Mouse (Mus musculus) lung, postnatal 0 days (tissue): ENCODE measurements around the gene Cmbl. TPM values are rescaled to one million over a fixed set of nuclear protein-coding genes. Genes with fewer than 3 reads are reported as not detected.

Experiments used
- ATAC-seq: fragments of 200-750 bp; cut with Nextera tagmentation; 2 replicates; pipeline ENCODE4 v1.8.0; 2017; ENCODE audit warnings: moderate library complexity
- DNase-seq: peaks from one replicate; pipeline ENCODE4 v3.0.0-alpha.2; 2016; ENCODE audit warnings: low spot score
- H3K27ac ChIP-seq: fragments of 300-500 bp; sonication (generic); 2 replicates; pipeline ENCODE4 v1.5.1; 2014; ENCODE audit warnings: antibody characterized with exemption, mild to moderate bottlenecking, low read length, mixed read lengths
- H3K27me3 ChIP-seq: fragments of 300-500 bp; sonication (generic); replicated peaks from 2 replicates; pipeline ENCODE4 v1.6.1; 2014; ENCODE audit warnings: low read length, mixed read lengths; ENCODE audit not compliant: insufficient read depth
- H3K36me3 ChIP-seq: fragments of 300-500 bp; sonication (generic); 2 replicates; pipeline ENCODE4 v1.6.1; 2014; ENCODE audit warnings: low read length, mixed read lengths; ENCODE audit not compliant: insufficient read depth
- H3K4me1 ChIP-seq: fragments of 300-500 bp; sonication (generic); 2 replicates; pipeline ENCODE4 v1.6.1; 2014; ENCODE audit warnings: antibody characterized with exemption, low read depth, low read length, mixed read lengths; ENCODE audit not compliant: insufficient read depth
- H3K4me2 ChIP-seq: fragments of 300-500 bp; sonication (generic); replicated peaks from 2 replicates; pipeline ENCODE4 v1.6.1; 2014; ENCODE audit warnings: low read depth, mild to moderate bottlenecking, low read length, moderate library complexity, mixed read lengths
- H3K4me3 ChIP-seq: fragments of 300-500 bp; sonication (generic); 2 replicates; pipeline ENCODE4 v1.5.1; 2014; ENCODE audit warnings: low read depth, low read length
- H3K9ac ChIP-seq: fragments of 300-500 bp; sonication (generic); replicated peaks from 2 replicates; pipeline ENCODE4 v1.6.1; 2014; ENCODE audit warnings: low read depth, mild to moderate bottlenecking
- H3K9me3 ChIP-seq: fragments of 300-500 bp; sonication (generic); 2 replicates; pipeline ENCODE4 v1.6.1; 2016; ENCODE audit warnings: low read length, mixed read lengths
- CTCF ChIP-seq: IDR thresholded peaks from 2 replicates; pipeline ENCODE4 v1.5.1; 2016; ENCODE audit warnings: antibody characterized with exemption, mild to moderate bottlenecking
- EP300 ChIP-seq: IDR thresholded peaks from 2 replicates; pipeline ENCODE4 v1.6.1; 2016; ENCODE audit warnings: antibody characterized with exemption, mild to moderate bottlenecking, control low read depth
- WGBS: fragments of 180-500 bp; shearing (Covaris S2); extraction: QIAGEN DNeasy Blood & Tissue Kit; methylation state at CpG from one replicate; pipeline ENCODE4 v1.1.7; 2014; 5-methylcytosine and 5-hydroxymethylcytosine counted together
- polyA plus RNA-seq: library from polyadenylated mRNA; unstranded; fragments of >200 nt; fragmentation: Nextera tagmentation; extraction: Ambion mirVana; gene quantifications from 2 replicates; pipeline ENCODE4 v1.2.1, GENCODE M21; 2015

The Cmbl gene
- polyA plus RNA-seq: 12.2 and 13.5 TPM in 2 replicates

DNA sequence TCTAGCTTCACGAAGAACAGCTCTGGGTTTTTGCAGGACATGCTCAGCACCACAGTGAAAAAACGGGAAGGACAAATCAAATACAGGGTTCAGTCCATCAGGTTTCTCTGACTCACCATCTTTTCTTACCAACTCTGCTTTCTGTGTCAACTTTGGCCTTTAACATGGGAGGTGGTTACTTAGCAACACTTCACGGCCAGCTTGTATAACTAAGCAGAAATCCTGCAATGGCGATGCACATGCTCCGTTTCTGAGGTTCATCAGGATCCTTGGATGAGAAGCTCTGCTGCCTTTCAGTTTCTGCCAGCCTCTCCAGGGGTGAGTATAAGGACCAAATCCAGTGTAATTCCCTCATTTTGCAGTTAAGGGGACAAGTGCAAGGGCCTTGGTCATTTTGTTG, at the start of gene Cmbl:
Gene Cmbl, plus strand, starts transcription at position 206 of the 400 bp plus-strand sequence.
- Histone ChIP-seq H3K27ac (no peak within 1 kb of the TSS), H3K9me3 (no peaks in the 10 kb centered on the region), H3K4me3 (no peak within 1 kb of the TSS), H3K9ac (no peak within 1 kb of the TSS), H3K4me2 (no peak within 1 kb of the TSS), H3K4me1 (peaks cover 7% of the 10 kb centered on the region; the same call in 1 of the 2 replicates), H3K36me3 (no peaks in the 10 kb centered on the region), H3K27me3 (no peaks in the 10 kb centered on the region)
- TF ChIP-seq CTCF (no peak), EP300 (no peak)
- DNase-seq: peak; percentile 27
- ATAC-seq: no peak
- 45% methylated on average over 5 of the region's 5 CpGs for WGBS

- TF ChIP-seq CTCF: peak; percentile 41
- no peak for TF ChIP-seq EP300
- no peak for ATAC-seq
These were observed 48.0 kb upstream of the Cmbl start for GRCm38 (mm10) chr15:31517186-31517585.

GRCm38 (mm10) chr15:31518371-31518770, 46.8 kb upstream of the Cmbl start:
- no peak overlapping the region for H3K9ac ChIP-seq
- no peaks in the 10 kb centered on the region for H3K36me3 ChIP-seq
- no peak for DNase-seq
- WGBS: 55% methylated on average over 2 of the region's 2 CpGs
- no peak overlapping the region for H3K4me3 ChIP-seq
- ATAC-seq: no peak
- H3K4me2 ChIP-seq: no peak overlapping the region
- H3K9me3 ChIP-seq: no peaks in the 10 kb centered on the region
- TF ChIP-seq EP300 (no peak), CTCF (no peak)
- no peaks in the 10 kb centered on the region for H3K27me3 ChIP-seq
- H3K4me1 ChIP-seq: peaks cover 5% of the 10 kb centered on the region; the same call in 1 of the 2 replicates
- H3K27ac ChIP-seq: no peak overlapping the region

More at GRCm38 (mm10) chr15:31517186-31517585, 48.0 kb upstream of the Cmbl start:
- no peaks in the 10 kb centered on the region for H3K9me3 ChIP-seq
- no peaks in the 10 kb centered on the region for H3K27me3 ChIP-seq
- peaks cover 4% of the 10 kb centered on the region; the same call in 1 of the 2 replicates for H3K4me1 ChIP-seq
- no peak overlapping the region for H3K9ac ChIP-seq
- 88% methylated on average over 1 of the region's 1 CpGs for WGBS
- H3K36me3 ChIP-seq: no peaks in the 10 kb centered on the region
- H3K27ac ChIP-seq: no peak overlapping the region
- H3K4me2 ChIP-seq: no peak overlapping the region
- no peak for DNase-seq
- H3K4me3 ChIP-seq: no peak overlapping the region

DNA sequence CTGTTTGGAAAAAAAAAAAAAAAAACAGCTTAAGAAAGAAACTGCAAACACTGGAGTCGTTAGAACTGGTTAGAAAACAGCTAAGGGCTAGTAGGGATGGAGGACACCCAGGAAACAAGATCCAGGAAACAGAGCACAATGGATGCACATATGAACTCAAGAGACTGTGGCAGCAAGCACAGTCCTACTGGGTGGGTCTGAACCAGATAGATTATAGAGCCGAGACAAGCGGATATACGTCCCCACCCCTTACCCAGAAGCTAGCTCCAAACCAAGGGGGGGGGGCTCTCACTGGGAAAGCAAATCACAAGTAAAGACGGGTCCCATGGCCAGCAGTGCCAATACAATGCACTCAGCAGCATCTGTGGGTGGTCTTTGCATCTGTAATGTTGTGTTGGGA, 46.2 kb upstream of the Cmbl start:
- Histone ChIP-seq H3K27ac (no peak overlapping the region), H3K9ac (no peak overlapping the region), H3K4me3 (no peak overlapping the region), H3K4me2 (no peak overlapping the region), H3K4me1 (peaks cover 6% of the 10 kb centered on the region; the same call in 1 of the 2 replicates), H3K27me3 (no peaks in the 10 kb centered on the region), H3K9me3 (no peaks in the 10 kb centered on the region), H3K36me3 (no peaks in the 10 kb centered on the region)
- ATAC-seq (no peak), DNase-seq (no peak)
- TF ChIP-seq CTCF (no peak), EP300 (no peak)
- 66% methylated on average over 5 of the region's 5 CpGs for WGBS

GRCm38 (mm10) chr15:31526463-31526862, 38.7 kb upstream of the Cmbl start:
- H3K4me1 ChIP-seq: peaks cover 12% of the 10 kb centered on the region; the same call in 1 of the 2 replicates
- no peaks in the 10 kb centered on the region for H3K36me3 ChIP-seq
- no peak for ATAC-seq
- 82% methylated on average over 1 of the region's 1 CpGs for WGBS
- no peak overlapping the region for H3K9ac ChIP-seq
- H3K4me3 ChIP-seq: no peak overlapping the region
- no peak overlapping the region for H3K27ac ChIP-seq
- TF ChIP-seq CTCF: no peak
- TF ChIP-seq EP300: no peak
- no peaks in the 10 kb centered on the region for H3K27me3 ChIP-seq
- no peak for DNase-seq
- H3K4me2 ChIP-seq: no peak overlapping the region
- no peaks in the 10 kb centered on the region for H3K9me3 ChIP-seq

DNA sequence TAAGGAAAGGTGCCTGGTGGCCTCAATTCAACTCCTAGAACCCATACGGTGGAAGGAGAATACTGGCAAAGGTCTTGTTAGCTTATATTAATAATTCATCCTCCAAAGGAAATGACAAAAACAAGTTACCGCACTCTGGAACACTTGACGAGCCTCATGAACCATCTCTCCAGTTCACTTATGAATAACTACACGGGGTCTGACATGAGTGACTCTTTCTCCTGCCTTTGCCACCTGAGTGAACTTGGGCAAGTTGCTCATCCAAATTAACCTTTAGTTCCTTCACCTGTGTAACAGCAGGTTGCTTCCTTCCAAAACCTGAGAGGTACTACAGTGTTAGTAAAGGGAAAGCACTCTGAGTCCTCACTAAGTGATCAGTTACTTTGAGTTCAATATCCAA, 36.7 kb upstream of the Cmbl start:
- Histone ChIP-seq H3K4me3 (no peak overlapping the region), H3K4me1 (peaks cover 9% of the 10 kb centered on the region; the same call in 1 of the 2 replicates), H3K36me3 (no peaks in the 10 kb centered on the region), H3K9ac (no peak overlapping the region), H3K4me2 (no peak overlapping the region), H3K27ac (no peak overlapping the region), H3K27me3 (no peaks in the 10 kb centered on the region), H3K9me3 (no peaks in the 10 kb centered on the region)
- 73% methylated on average over 4 of the region's 4 CpGs for WGBS
- no peak for TF ChIP-seq CTCF
- no peak for TF ChIP-seq EP300
- ATAC-seq (no peak), DNase-seq (no peak)

GRCm38 (mm10) chr15:31529103-31529502, 36.1 kb upstream of the Cmbl start:
- DNase-seq: no peak
- H3K4me1 ChIP-seq: peaks cover 9% of the 10 kb centered on the region; the same call in 1 of the 2 replicates
- H3K27me3 ChIP-seq: no peaks in the 10 kb centered on the region
- H3K4me3 ChIP-seq: peak overlapping the region; percentile 86
- H3K36me3 ChIP-seq: no peaks in the 10 kb centered on the region
- TF ChIP-seq EP300 (no peak), CTCF (no peak)
- 20% methylated on average over 6 of the region's 6 CpGs for WGBS
- ATAC-seq: no peak
- peak overlapping the region; percentile 62 for H3K4me2 ChIP-seq
- H3K9me3 ChIP-seq: no peaks in the 10 kb centered on the region
- peak overlapping the region; percentile 99; the same call in 1 of the 2 replicates for H3K27ac ChIP-seq
- H3K9ac ChIP-seq: no peak overlapping the region
